Mouse (Mus musculus) layer of hippocampus, adult 8-10 months (tissue): ENCODE measurements at regions not wholly inside any gene's neighbourhood (a gene's known extent, or its start where the extent isn't known, plus 50 kb on each side); places are given as distances from the start of the nearest gene placed in this dataset.

Experiments
- DNase-seq, 2 experiments: peaks; one replicate each; pipeline ENCODE4 v3.0.0; 2022; ENCODE audit warnings: low spot score in 2 of 2

GRCm38 (mm10) chr3:70783142-70783541, 775.7 kb downstream of the Otol1 start:
- DNase-seq, result no peak

GRCm38 (mm10) chr3:70802230-70802629, 794.8 kb downstream of the Otol1 start:
- peak; percentile 83 to 86 for DNase-seq

- DNase-seq, result no peak
Observed at GRCm38 (mm10) chr3:70803411-70803810, 796.0 kb downstream of the Otol1 start.

- no peak for DNase-seq
Observed at GRCm38 (mm10) chr3:70803885-70804284, 796.5 kb downstream of the Otol1 start.

- DNase-seq, result no peak
Observed at GRCm38 (mm10) chr3:70807170-70807569, 799.8 kb downstream of the Otol1 start.
